Mouse (Mus musculus) kidney, adult 2 months (tissue): Measurements from ENCODE around the gene Mael.

Experiments
- CTCF ChIP-seq: fragments of 200-500 bp; conservative IDR thresholded peaks from 2 replicates; pipeline ENCODE4 v1.5.1; 2011; ENCODE audit warnings: low read depth, mild to moderate bottlenecking, control low read depth, low read length, moderate library complexity, mixed read lengths; ENCODE audit not compliant: insufficient read depth, insufficient read length
- POLR2A ChIP-seq: fragments of 200-500 bp; IDR thresholded peaks from one replicate; pipeline ENCODE4 v1.6.1; 2011; ENCODE audit warnings: low read depth, low read length, control low read depth

- TF ChIP-seq CTCF (no peak), POLR2A (no peak)
Measured at GRCm38 (mm10) chr1:166281836-166282235, 43.3 kb upstream of the Mael start.
